15 mouse cellular contexts compared by ENCODE assay signal in the genomic region with DNA sequence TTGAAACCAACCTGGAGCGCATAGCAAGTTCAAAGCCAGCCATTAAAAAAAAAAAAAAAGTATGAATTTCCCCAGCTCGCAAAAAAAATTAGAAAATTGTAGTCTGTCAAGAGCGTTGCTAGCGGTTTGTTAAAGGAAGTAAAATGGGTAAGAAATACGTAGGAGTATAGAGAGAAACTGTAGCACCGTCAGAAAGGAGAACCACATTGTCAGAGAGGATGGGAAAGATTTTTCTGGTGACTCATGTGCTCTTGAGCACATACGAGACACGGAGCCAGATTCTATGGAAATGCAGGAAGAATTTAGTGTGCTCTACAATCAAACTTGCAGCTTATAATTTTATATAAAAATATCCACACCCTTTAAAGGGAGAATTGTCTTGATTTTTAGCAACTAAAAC. TPM values are rescaled to one million over a fixed set of nuclear protein-coding genes. Genes with fewer than 3 reads are reported as not detected.
"Had no signal": no experiment of that assay in that cellular context is flagged by ENCODE, and none has a peak within 500 bp of the region (broad histone marks: within the 10 kb centered on the region; RNA-seq: fewer than 3 reads in every experiment).

No protein-coding gene starts in this region.

- H3K36me3 ChIP-seq: limb, embryonic 12.5 days; liver, embryonic 13.5 days; lung, embryonic 15.5 days had no signal

- H3K9me3 ChIP-seq: limb, embryonic 12.5 days; liver, embryonic 13.5 days; lung, embryonic 15.5 days; midbrain, embryonic 12.5 days had no signal

- H3K27me3 ChIP-seq: limb, embryonic 12.5 days; lung, embryonic 15.5 days; midbrain, embryonic 12.5 days had no signal

- H3K27ac ChIP-seq: limb, embryonic 12.5 days; liver, embryonic 13.5 days; lung, embryonic 15.5 days; macrophage; midbrain, embryonic 12.5 days had no signal

- ATAC-seq: liver, postnatal 0 days had no signal

- H3K4me2 ChIP-seq: limb, embryonic 12.5 days; liver, embryonic 13.5 days; lung, embryonic 15.5 days; midbrain, embryonic 12.5 days had no signal

- DNase-seq: kidney, adult 18-20 months; kidney, postnatal 10 days; kidney, postnatal 4 days; liver; liver, embryonic 13.5 days; liver, postnatal 0 days; lung, postnatal 14 days; right cerebral cortex, postnatal 4 days; spleen, adult 18-20 months; thymus, postnatal 4 days had no signal

- H3K4me1 ChIP-seq: limb, embryonic 12.5 days; liver, embryonic 13.5 days; midbrain, embryonic 12.5 days had no signal

- H3K4me3 ChIP-seq: limb, embryonic 12.5 days; liver, embryonic 13.5 days; lung, embryonic 15.5 days; midbrain, embryonic 12.5 days had no signal

- H3K9ac ChIP-seq: limb, embryonic 12.5 days; liver, embryonic 13.5 days; liver, postnatal 0 days; lung, embryonic 15.5 days; midbrain, embryonic 12.5 days had no signal

RNA-seq across cellular contexts. Expression of a gene that starts 45.9 kb away (rescaled TPM):
- total RNA-seq: megakaryocyte-erythroid progenitor cell, adult 5-6 weeks had no signal
- polyA plus RNA-seq: macrophage had no signal
